Mouse (Mus musculus): ENCODE measurements around the gene Exoc3l4. TPM values are rescaled to one million over a fixed set of nuclear protein-coding genes. Genes with fewer than 3 reads are reported as not detected.

The Exoc3l4 gene
- 3.8 and 4.8 TPM in 2 replicates for polyA plus RNA-seq (2012; rRNA removed)

DNA sequence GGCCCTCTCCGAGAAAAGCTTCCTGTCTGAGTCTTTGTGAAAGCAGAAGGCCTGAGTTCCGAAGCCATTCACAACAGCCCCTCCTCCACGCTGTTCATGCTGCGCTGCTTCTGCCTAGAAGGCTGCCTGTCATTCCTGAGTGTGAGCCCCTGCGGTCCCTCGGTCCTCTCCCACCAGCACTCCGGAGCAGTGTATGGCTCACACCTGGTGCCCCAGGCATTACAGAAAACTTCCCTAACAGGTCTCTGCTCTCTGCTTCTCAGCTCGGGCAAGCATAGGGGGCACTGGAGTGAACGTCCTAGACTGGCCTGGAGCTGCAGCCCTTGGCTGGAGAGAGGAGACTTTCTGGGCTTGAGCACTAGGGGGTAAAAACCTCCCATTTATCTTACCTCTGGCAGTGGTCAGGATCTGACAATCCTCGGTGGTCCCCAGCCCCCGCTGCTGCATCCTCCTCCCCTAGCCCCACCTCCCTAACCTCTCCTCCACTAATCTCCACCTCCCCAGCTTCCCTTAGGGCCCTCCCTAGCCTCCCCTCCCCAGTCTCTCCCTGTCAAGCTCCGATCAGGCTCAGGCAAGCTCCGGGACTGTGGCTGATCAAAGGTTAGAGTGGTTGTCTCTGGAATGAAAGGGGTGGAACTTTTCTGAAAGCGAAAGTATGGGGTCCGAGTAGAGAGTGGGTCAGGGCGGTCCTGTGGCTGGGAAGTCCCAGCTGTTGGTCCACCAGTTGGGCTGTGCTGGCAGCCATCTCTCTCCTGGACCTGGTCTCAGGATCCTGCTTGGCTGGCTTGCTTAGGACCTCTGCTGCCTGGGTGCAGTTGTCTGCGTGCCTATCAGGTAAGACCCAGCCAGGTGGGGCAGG, at the start of gene Exoc3l4:
Gene Exoc3l4 (plus strand): TSS at position 97 of the 859 bp plus-strand sequence.
- no peak for DNase-seq (ENCODE audit: extremely low spot score in 1 of 2, low spot score in 1 of 2)

GRCm38 (mm10) chr12:111367065-111367464, 49.8 kb upstream of the Exoc3l4 start:
- DNase-seq (ENCODE audit: extremely low spot score in 1 of 2, low spot score in 1 of 2) = no peak

- no peak for DNase-seq (ENCODE audit: extremely low spot score in 1 of 2, low spot score in 1 of 2)
These were observed 46.6 kb upstream of the Exoc3l4 start for GRCm38 (mm10) chr12:111370249-111370648.

- DNase-seq (ENCODE audit: extremely low spot score in 1 of 2, low spot score in 1 of 2) = no peak
These were observed 44.9 kb upstream of the Exoc3l4 start for GRCm38 (mm10) chr12:111371905-111372304.

- no peak for DNase-seq (ENCODE audit: extremely low spot score in 1 of 2, low spot score in 1 of 2)
These were observed 43.4 kb upstream of the Exoc3l4 start for GRCm38 (mm10) chr12:111373411-111373810.

DNA sequence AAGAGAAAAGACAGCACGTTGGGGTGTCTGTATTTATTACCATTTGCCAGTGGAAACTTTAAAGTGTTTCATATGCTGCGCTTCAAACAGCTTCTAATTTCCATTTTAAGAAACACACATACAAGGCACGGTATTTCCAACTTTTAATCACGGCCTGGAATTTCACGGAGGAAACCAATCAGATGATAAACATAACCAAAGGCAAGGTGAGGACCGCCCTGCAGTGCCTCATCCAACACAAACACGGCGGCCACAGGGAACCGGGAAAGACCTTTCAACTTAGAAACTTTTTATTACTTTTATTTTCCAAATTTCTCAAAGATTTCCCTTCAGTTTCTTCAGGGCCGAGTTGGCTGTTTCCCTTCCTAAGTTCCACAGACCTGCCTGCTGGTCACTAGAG, 42.1 kb upstream of the Exoc3l4 start:
- DNase-seq (ENCODE audit: extremely low spot score in 1 of 2, low spot score in 1 of 2) = no peak

DNA sequence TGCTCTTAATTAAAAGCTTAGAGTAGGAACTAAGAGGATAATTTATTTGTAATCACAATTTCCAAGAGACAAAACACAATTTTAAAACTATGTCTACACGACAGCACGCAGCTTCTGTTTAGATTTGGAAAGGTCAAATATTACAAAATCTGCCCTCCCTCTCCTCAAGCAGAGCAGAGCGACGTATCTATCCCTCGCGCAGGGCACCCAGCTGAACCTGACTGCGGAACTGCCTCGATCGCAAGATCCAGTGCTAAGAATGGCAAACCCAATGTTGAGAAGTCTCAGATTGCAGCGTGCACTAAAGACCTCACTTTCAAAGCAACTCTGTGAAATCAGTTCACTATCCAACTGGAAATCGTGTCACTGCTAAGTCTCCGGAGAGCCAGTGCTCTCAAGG, 41.3 kb upstream of the Exoc3l4 start:
- DNase-seq (ENCODE audit: extremely low spot score in 1 of 2, low spot score in 1 of 2) = no peak

DNA sequence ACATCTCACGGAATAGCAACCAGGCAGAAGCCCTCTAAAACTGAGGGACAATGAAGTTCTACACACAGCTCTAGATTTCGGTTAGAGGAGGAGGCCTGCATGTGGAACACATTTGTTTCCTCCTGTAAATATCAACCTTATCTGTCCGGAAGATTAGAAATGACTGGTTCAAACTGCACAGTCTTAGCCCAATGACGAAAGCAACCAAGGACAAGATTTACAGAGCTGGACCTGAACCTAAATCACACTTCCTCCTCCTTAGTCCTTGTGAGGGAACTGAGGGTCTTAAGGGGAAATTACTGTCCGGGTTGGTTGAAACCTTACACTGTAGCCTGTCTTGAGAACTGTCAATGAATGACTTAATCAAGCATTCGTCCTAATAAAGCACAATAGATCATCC, 40.8 kb upstream of the Exoc3l4 start:
- no peak for DNase-seq (ENCODE audit: extremely low spot score in 1 of 2, low spot score in 1 of 2)

- DNase-seq (ENCODE audit: extremely low spot score in 1 of 2, low spot score in 1 of 2) = no peak
These were observed 39.9 kb upstream of the Exoc3l4 start for GRCm38 (mm10) chr12:111376826-111377331.

- DNase-seq (ENCODE audit: extremely low spot score in 1 of 2, low spot score in 1 of 2) = peak; percentile 76 to 95
These were observed 39.3 kb upstream of the Exoc3l4 start, which contains the start of gene Cdc42bpb for GRCm38 (mm10) chr12:111377376-111377973. Gene Cdc42bpb (minus strand): TSS chr12:111377718.

DNA sequence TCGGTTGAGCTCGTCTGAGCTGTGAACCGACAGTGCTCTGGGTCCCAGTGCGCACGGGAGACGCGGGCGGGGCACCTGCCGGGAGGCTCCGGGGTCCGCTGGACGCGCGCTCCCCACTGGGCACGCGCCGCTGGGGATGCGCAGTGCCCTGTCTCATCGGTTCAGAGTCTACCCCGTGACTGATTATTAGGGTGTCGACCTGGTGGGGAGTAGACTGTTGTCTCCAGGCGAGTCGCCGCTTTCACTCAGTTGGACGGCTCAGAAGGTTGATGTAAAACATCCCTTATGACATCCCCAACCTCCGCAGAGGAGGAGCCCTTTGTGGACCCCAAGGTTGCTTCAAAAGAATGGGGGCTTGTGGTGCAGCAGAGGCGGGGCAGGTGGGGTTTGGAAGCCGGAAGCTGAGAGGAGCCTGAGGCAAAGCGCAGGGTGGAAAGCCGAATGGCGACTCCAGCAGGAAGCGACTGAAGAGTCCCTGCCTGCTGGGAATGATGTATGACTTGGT, 38.8 kb upstream of the Exoc3l4 start:
- peak in 1 of 2 experiments; percentile 22 for DNase-seq (ENCODE audit: extremely low spot score in 1 of 2, low spot score in 1 of 2)

GRCm38 (mm10) chr12:111378812-111379211, 38.0 kb upstream of the Exoc3l4 start:
- no peak for DNase-seq (ENCODE audit: extremely low spot score in 1 of 2, low spot score in 1 of 2)

GRCm38 (mm10) chr12:111385883-111386641, 30.8 kb upstream of the Exoc3l4 start:
- peak in 1 of 2 experiments; percentile 35 for DNase-seq (ENCODE audit: extremely low spot score in 1 of 2, low spot score in 1 of 2)

DNA sequence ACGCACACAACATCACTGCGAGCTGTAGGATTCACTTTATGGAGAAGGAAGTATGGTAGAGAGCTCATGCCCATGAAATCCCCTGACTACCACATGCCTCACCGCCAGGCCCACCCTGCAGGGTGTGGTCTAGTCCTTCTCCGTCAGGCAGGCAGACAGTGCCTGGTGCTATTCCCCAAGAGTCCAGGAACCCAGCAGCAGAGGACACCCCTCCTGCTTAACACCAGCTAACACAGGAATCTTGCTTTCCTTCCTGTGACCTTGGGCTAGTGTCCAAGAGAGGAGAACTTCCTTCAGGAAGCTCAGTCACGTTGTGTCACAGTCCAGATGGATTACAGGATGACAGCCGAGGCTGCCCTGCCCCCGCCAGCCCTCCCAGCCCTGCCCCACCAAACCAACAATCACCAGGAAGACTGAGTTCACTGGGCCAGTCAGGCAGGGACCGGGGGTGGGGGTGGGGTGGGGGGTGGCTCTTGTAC, 30.1 kb upstream of the Exoc3l4 start:
- no peak for DNase-seq (ENCODE audit: extremely low spot score in 1 of 2, low spot score in 1 of 2)

DNA sequence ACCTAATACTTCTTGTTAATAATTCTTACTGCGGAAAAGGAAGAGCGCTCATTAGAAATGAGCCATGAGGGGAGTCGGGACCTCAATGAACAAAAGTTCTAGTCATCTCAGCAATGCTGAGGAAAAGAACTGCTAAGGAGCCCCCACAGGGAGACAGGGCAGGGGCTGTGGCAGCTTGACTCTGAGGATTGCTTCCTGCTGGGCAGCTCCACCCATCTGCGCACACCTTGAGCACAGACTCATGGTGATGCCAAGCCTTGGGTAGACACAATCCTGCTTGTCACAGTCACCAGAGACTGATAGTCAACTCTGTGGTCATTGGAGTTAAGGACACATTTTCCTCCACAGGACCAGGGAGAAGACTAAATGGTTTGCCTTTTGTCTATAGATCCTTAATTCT, 29.7 kb upstream of the Exoc3l4 start:
- DNase-seq (ENCODE audit: extremely low spot score in 1 of 2, low spot score in 1 of 2) = no peak

- no peak for DNase-seq (ENCODE audit: extremely low spot score in 1 of 2, low spot score in 1 of 2)
These were observed 22.8 kb upstream of the Exoc3l4 start for GRCm38 (mm10) chr12:111394008-111394407.

GRCm38 (mm10) chr12:111396997-111397396, 19.8 kb upstream of the Exoc3l4 start:
- DNase-seq (ENCODE audit: extremely low spot score in 1 of 2, low spot score in 1 of 2) = no peak

GRCm38 (mm10) chr12:111401454-111402184, 15.2 kb upstream of the Exoc3l4 start:
- DNase-seq (ENCODE audit: extremely low spot score in 1 of 2, low spot score in 1 of 2) = peak; percentile 35 to 86

DNA sequence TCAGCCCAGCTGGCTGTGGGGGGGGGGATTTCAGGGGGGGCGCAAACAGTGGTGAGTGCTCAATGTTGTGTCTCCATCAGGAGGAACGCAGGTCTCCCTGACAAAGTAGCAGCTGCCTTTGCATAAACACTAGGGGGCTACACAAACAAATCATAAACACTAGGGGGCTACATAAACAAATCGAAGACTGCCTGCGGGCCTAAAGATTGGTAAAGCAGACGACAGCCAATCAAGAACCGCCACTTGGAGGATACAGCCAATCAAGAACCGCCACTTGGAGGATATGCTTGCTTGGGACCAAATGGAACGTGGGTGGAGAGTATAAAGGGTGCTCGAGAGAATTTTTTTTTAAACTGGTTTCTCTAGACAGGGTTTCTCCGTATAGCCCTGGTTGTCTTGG, 11.9 kb upstream of the Exoc3l4 start:
- DNase-seq (ENCODE audit: extremely low spot score in 1 of 2, low spot score in 1 of 2) = no peak

DNA sequence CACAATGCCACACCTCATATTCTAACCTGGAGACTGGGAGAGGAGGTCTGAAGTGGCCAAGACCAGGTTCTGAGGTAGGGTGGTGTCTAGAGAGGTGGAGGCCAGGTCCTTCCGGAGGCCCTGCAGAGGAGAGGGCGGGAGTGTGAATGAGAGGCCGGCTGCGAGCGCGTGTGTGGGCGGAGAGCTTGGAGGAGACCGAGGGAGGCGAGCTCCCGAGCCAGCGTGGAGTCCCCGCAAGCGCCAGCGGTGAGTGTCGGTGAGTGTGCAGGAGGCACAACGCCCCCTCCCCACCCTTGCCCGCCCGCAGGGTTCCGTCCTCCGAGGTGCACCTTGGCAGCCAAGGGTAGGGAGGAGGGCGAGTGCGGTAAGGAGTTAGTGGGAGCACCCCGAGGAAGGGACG, 10.2 kb upstream of the Exoc3l4 start, which contains the start of gene Lbhd2:
Gene Lbhd2 (plus strand): TSS at position 188 of the 400 bp plus-strand sequence.
- DNase-seq (ENCODE audit: extremely low spot score in 1 of 2, low spot score in 1 of 2) = peak in 1 of 2 experiments; percentile 47

Data from frontal cortex, adult 2 months (tissue).